ENCODE assay signal across 10 mouse cellular contexts in genomic region chr5:20680833-20681530, GRCm38 (mm10).
DNase-seq lines count a peak whose midpoint lies in the region; TF ChIP-seq lines count a peak whose summit lies in the region.
"Had no signal": no experiment of that assay in that cellular context is flagged by ENCODE, and none has a peak within 500 bp of the region (broad histone marks: within the 10 kb centered on the region; RNA-seq: fewer than 3 reads in every experiment).

No protein-coding gene starts in this region.

- peak overlapping the region; percentile 68 for H3K27ac ChIP-seq in CH12.LX (ENCODE audit: insufficient read depth, low read depth)
- H3K27ac ChIP-seq in brown adipose tissue, adult 24 weeks (replicated peaks; ENCODE audit: low read depth, low read length): peak overlapping the region; percentile 23
- H3K27ac ChIP-seq: gastrocnemius, adult 2 months; liver, embryonic 14.5 days had no signal

- in situ Hi-C loops in CH12.LX (cut with MboI; ENCODE audit: low pct_ligation_motif_present, low pct_unique_long_range_greater_than_20kb, low sequenced_read_pairs): loop anchor here (25.0 kb wide), 1 partner anchor 194 kb away; no protein-coding TSS in a partner anchor

- intact Hi-C loops in left cerebral cortex, postnatal 4 days (cut with DNase I): no loop called here

- H3K4me1 ChIP-seq in CH12.LX (ENCODE audit: control insufficient read depth in 1 of 2, insufficient read depth in 2 of 2): peaks cover 23 to 53% of the 10 kb centered on the region in 2 experiments
- H3K4me1 ChIP-seq in brown adipose tissue, adult 24 weeks (ENCODE audit: control insufficient read depth, insufficient read depth, insufficient read length, low read length): no peaks in the 10 kb centered on the region

- peak overlapping the region; percentile 41 for H3K4me2 ChIP-seq in CH12.LX (ENCODE audit: insufficient read depth, low read depth, poor library complexity, severe bottlenecking)

- TF ChIP-seq RAD21 in CH12.LX (IDR thresholded peaks at IDR 0.05; ENCODE audit: low read depth, low read length): no peak; the same call in 1 of the 2 replicates

- no peak for TF ChIP-seq CTCF in CH12.LX (conservative IDR thresholded peaks at IDR 0.05 in 1 of 2, IDR thresholded peaks at IDR 0.05 in 1 of 2; ENCODE audit: low read depth in 2 of 2, low read length in 2 of 2)

- H3K27me3 ChIP-seq in CH12.LX (replicated peaks): no peaks in the 10 kb centered on the region

- no peaks in the 10 kb centered on the region for H3K9me3 ChIP-seq in CH12.LX (replicated peaks; ENCODE audit: low read length)

- peak overlapping the region; percentile 3 to 30 (median 7) for H3K4me3 ChIP-seq in CH12.LX (replicated peaks in 1 of 3; ENCODE audit: low read depth in 2 of 3, low read length in 2 of 3, poor library complexity in 1 of 3)
- no peak overlapping the region for H3K4me3 ChIP-seq in brown adipose tissue, adult 24 weeks (ENCODE audit: insufficient read depth, low read depth, low read length)
- H3K4me3 ChIP-seq: gastrocnemius, adult 2 months had no signal

- TF ChIP-seq POLR2A in CH12.LX (IDR thresholded peaks at IDR 0.05; ENCODE audit: low read depth, low read length): no peak

- H3K79me2 ChIP-seq in CH12.LX (replicated peaks; ENCODE audit: control insufficient read depth, extremely low read depth, insufficient read depth, poor library complexity, severe bottlenecking): no peaks in the 10 kb centered on the region

- peak; percentile 55 to 70 for DNase-seq in left cerebral cortex, adult 18-20 months (ENCODE audit: low spot score in 2 of 2)
- DNase-seq in left cerebral cortex, postnatal 4 days: no peak
- DNase-seq in CH12.LX (ENCODE audit: extremely low read depth): peak; percentile 94
- DNase-seq in monocyte, adult 2 months (ENCODE audit: low read depth in 1 of 2, low spot score in 2 of 2): peak; percentile 53 to 61
- no peak for DNase-seq in adrenal gland, adult (ENCODE audit: inconsistent age in 2 of 2, low spot score in 1 of 2)
- DNase-seq in cerebellum, adult 9-10 months: no peak
- DNase-seq: gastrocnemius, adult 2 months; thymus, postnatal 4 days had no signal

- no peaks in the 10 kb centered on the region for H3K36me3 ChIP-seq in CH12.LX (replicated peaks in 1 of 2; ENCODE audit: control insufficient read depth in 1 of 2, insufficient read depth in 1 of 2, low read length in 1 of 2)

- dilution Hi-C loops in CH12.LX (cut with MboI; ENCODE audit: extremely low pct_ligation_motif_present, extremely low pct_unique_long_range_greater_than_20kb, low sequenced_read_pairs): no loop called here

- TF ChIP-seq EP300 in CH12.LX (IDR thresholded peaks at IDR 0.05; ENCODE audit: low read length): peak; percentile 100

- no peak overlapping the region for H3K9ac ChIP-seq in CH12.LX (ENCODE audit: insufficient read depth, low read depth)
- H3K9ac ChIP-seq: liver, embryonic 14.5 days had no signal

TF ChIP-seq in CH12.LX, 34 proteins besides CTCF, POLR2A, EP300 and RAD21:
- TF ChIP-seq SMC3 (IDR thresholded peaks at IDR 0.05; ENCODE audit: low read depth, low read length) (no peak), BHLHE40 (IDR thresholded peaks at IDR 0.05; ENCODE audit: low read depth, low read length) (peak; percentile 70), UBTF (IDR thresholded peaks at IDR 0.05; ENCODE audit: low read depth, low read length) (no peak), E2F4 (IDR thresholded peaks at IDR 0.05; ENCODE audit: insufficient replicate concordance, low read depth, low read length) (no peak), KAT2A (IDR thresholded peaks at IDR 0.05; ENCODE audit: insufficient replicate concordance, low read length) (no peak), PAX5 (IDR thresholded peaks at IDR 0.05; ENCODE audit: low read length) (no peak), JUND (conservative IDR thresholded peaks at IDR 0.05; ENCODE audit: low read depth, low read length) (peak; percentile 92), ZMIZ1 (IDR thresholded peaks at IDR 0.05; ENCODE audit: low read depth, low read length) (no peak), RCOR1 (conservative IDR thresholded peaks at IDR 0.05; ENCODE audit: low read depth, low read length) (peak; percentile 94), USF2 (conservative IDR thresholded peaks at IDR 0.05; ENCODE audit: low read depth, low read length) (no peak), MEF2A (IDR thresholded peaks at IDR 0.05; ENCODE audit: borderline replicate concordance, low read depth, low read length) (peak; percentile 88; the same call in 1 of the 2 replicates), ETS1 (conservative IDR thresholded peaks at IDR 0.05; ENCODE audit: low read depth, low read length) (peak; percentile 88), MAFK (IDR thresholded peaks at IDR 0.05; ENCODE audit: insufficient replicate concordance, low read length) (0 out of 2 replicates have a peak, but pooled peaks have one; percentile 43), MYC (IDR thresholded peaks at IDR 0.05; ENCODE audit: low read depth, low read length) (peak; percentile 78), ZNF384 (IDR thresholded peaks at IDR 0.05; ENCODE audit: low read depth, low read length) (no peak), ZC3H11A (IDR thresholded peaks at IDR 0.05; ENCODE audit: low read depth, low read length) (no peak), USF1 (IDR thresholded peaks at IDR 0.05; ENCODE audit: low read depth, low read length) (no peak), POLR2AphosphoS2 (IDR thresholded peaks at IDR 0.05; ENCODE audit: low read depth, low read length) (no peak), NELFE (IDR thresholded peaks at IDR 0.05; ENCODE audit: low read depth, low read length) (no peak), CHD2 (IDR thresholded peaks at IDR 0.05; ENCODE audit: low read length) (peak; percentile 75), GABPA (IDR thresholded peaks at IDR 0.05; ENCODE audit: insufficient replicate concordance, low read depth, low read length) (no peak), ELF1 (IDR thresholded peaks at IDR 0.05; ENCODE audit: low read depth, low read length) (peak; percentile 36; the same call in 1 of the 2 replicates), MAZ (IDR thresholded peaks at IDR 0.05; ENCODE audit: low read depth, low read length) (no peak), SIN3A (IDR thresholded peaks at IDR 0.05; ENCODE audit: low read length) (peak; percentile 33; the same call in 1 of the 2 replicates), TCF12 (IDR thresholded peaks at IDR 0.05; ENCODE audit: low read depth, low read length) (peak; percentile 78), MAX (IDR thresholded peaks at IDR 0.05; ENCODE audit: low read length) (peak; percentile 46; the same call in 1 of the 2 replicates), NRF1 (IDR thresholded peaks at IDR 0.05; ENCODE audit: low read depth, low read length) (no peak), IRF4 (IDR thresholded peaks at IDR 0.05; ENCODE audit: low read depth, low read length) (peak; percentile 99), JUN (IDR thresholded peaks at IDR 0.05; ENCODE audit: insufficient read depth, low read depth, low read length) (peak; percentile 94), MXI1 (IDR thresholded peaks at IDR 0.05; ENCODE audit: low read depth, low read length) (no peak), ZKSCAN1 (IDR thresholded peaks at IDR 0.05; ENCODE audit: borderline replicate concordance, low read depth, low read length) (no peak), CHD1 (IDR thresholded peaks at IDR 0.05; ENCODE audit: low read depth, low read length) (no peak), TBP (conservative IDR thresholded peaks at IDR 0.05; ENCODE audit: low read depth, low read length) (peak; percentile 57; the same call in 1 of the 2 replicates), HCFC1 (IDR thresholded peaks at IDR 0.05; ENCODE audit: low read depth, low read length) (no peak)
TF ChIP-seq in CH12.LX: peak in this region for 15.

Comparison
In these comparisons a context has a peak if more than half of its experiments do, and no peak if none do; other contexts are left out.
1. DNase-seq: peak in left cerebral cortex, adult 18-20 months (2 of 2), CH12.LX (single experiment) and monocyte, adult 2 months (2 of 2); none in left cerebral cortex, postnatal 4 days (single experiment), adrenal gland, adult (0 of 2) and cerebellum, adult 9-10 months (single experiment).